Mouse (Mus musculus): ENCODE results near the gene Cyb5r4. TPM values are rescaled to one million over a fixed set of nuclear protein-coding genes. Genes with fewer than 3 reads are reported as not detected.
"Not testable (repeated sequence)": the region's sequence is repeated elsewhere in the genome, so short reads cannot be mapped to it uniquely, and the experiment has no call there.

Gene Cyb5r4
- polyA plus RNA-seq, 1 experiment, result not detected

GRCm38 (mm10) chr9:87055547-87056235, 33.9 kb downstream of the Cyb5r4 start:
- TF ChIP-seq POLR2A (IDR thresholded peaks at IDR 0.05; ENCODE audit: insufficient read depth, low read depth, low read length) (no peak), CTCF (IDR thresholded peaks at IDR 0.05; ENCODE audit: insufficient read depth, low read depth, low read length) (no peak)
- WGBS, result 83% methylated on average over 11 of the region's 11 CpGs
- no peaks in the 10 kb centered on the region for H3K4me1 ChIP-seq (ENCODE audit: control insufficient read depth, insufficient read depth, low read length)
- no peak overlapping the region for H3K4me3 ChIP-seq (ENCODE audit: insufficient read depth, low read depth, low read length)
- H3K27ac ChIP-seq (ENCODE audit: insufficient read depth, low read depth, low read length), result no peak overlapping the region

- H3K27ac ChIP-seq (ENCODE audit: insufficient read depth, low read depth, low read length), result no peak overlapping the region
- no peaks in the 10 kb centered on the region for H3K4me1 ChIP-seq (ENCODE audit: control insufficient read depth, insufficient read depth, low read length)
- TF ChIP-seq CTCF (IDR thresholded peaks at IDR 0.05; ENCODE audit: insufficient read depth, low read depth, low read length) (no peak), POLR2A (IDR thresholded peaks at IDR 0.05; ENCODE audit: insufficient read depth, low read depth, low read length) (no peak)
- whole genome bisulfite sequencing, result 77% methylated on average over 5 of the region's 5 CpGs
- H3K4me3 ChIP-seq (ENCODE audit: insufficient read depth, low read depth, low read length), result no peak overlapping the region
Measured at GRCm38 (mm10) chr9:87062337-87062736, 40.5 kb downstream of the Cyb5r4 start.

GRCm38 (mm10) chr9:87068160-87068559, 46.3 kb downstream of the Cyb5r4 start:
- TF ChIP-seq POLR2A (IDR thresholded peaks at IDR 0.05; ENCODE audit: insufficient read depth, low read depth, low read length) (no peak), CTCF (IDR thresholded peaks at IDR 0.05; ENCODE audit: insufficient read depth, low read depth, low read length) (no peak)
- 96% methylated on average over 1 of the region's 1 CpGs for WGBS

GRCm38 (mm10) chr9:87071566-87071965, 49.8 kb downstream of the Cyb5r4 start:
- H3K4me1 ChIP-seq (ENCODE audit: control insufficient read depth, insufficient read depth, low read length); H3K4me3 ChIP-seq (ENCODE audit: insufficient read depth, low read depth, low read length); H3K27ac ChIP-seq (ENCODE audit: insufficient read depth, low read depth, low read length): not testable (repeated sequence)
- 94% methylated on average over 3 of the region's 3 CpGs for WGBS

More at GRCm38 (mm10) chr9:87068160-87068559, 46.3 kb downstream of the Cyb5r4 start:
- H3K4me3 ChIP-seq (ENCODE audit: insufficient read depth, low read depth, low read length), result no peak overlapping the region
- H3K4me1 ChIP-seq (ENCODE audit: control insufficient read depth, insufficient read depth, low read length), result no peaks in the 10 kb centered on the region
- H3K27ac ChIP-seq (ENCODE audit: insufficient read depth, low read depth, low read length), result no peak overlapping the region

GRCm38 (mm10) chr9:87077919-87078318, 56.1 kb downstream of the Cyb5r4 start:
- TF ChIP-seq CTCF (IDR thresholded peaks at IDR 0.05; ENCODE audit: insufficient read depth, low read depth, low read length) (no peak), POLR2A (IDR thresholded peaks at IDR 0.05; ENCODE audit: insufficient read depth, low read depth, low read length) (no peak)
- Histone ChIP-seq H3K27ac (ENCODE audit: insufficient read depth, low read depth, low read length) (no peak overlapping the region), H3K4me3 (ENCODE audit: insufficient read depth, low read depth, low read length) (no peak overlapping the region), H3K4me1 (ENCODE audit: control insufficient read depth, insufficient read depth, low read length) (peaks cover 2% of the 10 kb centered on the region; the same call in 1 of the 2 replicates)
- 25% methylated on average over 2 of the region's 2 CpGs for WGBS

- no peak overlapping the region for H3K27ac ChIP-seq (ENCODE audit: insufficient read depth, low read depth, low read length)
Measured at GRCm38 (mm10) chr9:87079511-87079910, 57.7 kb downstream of the Cyb5r4 start.

GRCm38 (mm10) chr9:87086991-87087390, 65.2 kb downstream of the Cyb5r4 start:
- TF ChIP-seq CTCF (IDR thresholded peaks at IDR 0.05; ENCODE audit: insufficient read depth, low read depth, low read length), result no peak
- no peak for TF ChIP-seq POLR2A (IDR thresholded peaks at IDR 0.05; ENCODE audit: insufficient read depth, low read depth, low read length)
- H3K4me1 ChIP-seq (ENCODE audit: control insufficient read depth, insufficient read depth, low read length), result no peaks in the 10 kb centered on the region
- no peak overlapping the region for H3K27ac ChIP-seq (ENCODE audit: insufficient read depth, low read depth, low read length)
- WGBS, result 90% methylated on average over 4 of the region's 4 CpGs
- H3K4me3 ChIP-seq (ENCODE audit: insufficient read depth, low read depth, low read length), result no peak overlapping the region

More at GRCm38 (mm10) chr9:87079511-87079910, 57.7 kb downstream of the Cyb5r4 start:
- WGBS, result 56% methylated on average over 2 of the region's 2 CpGs
- TF ChIP-seq CTCF (IDR thresholded peaks at IDR 0.05; ENCODE audit: insufficient read depth, low read depth, low read length) (no peak), POLR2A (IDR thresholded peaks at IDR 0.05; ENCODE audit: insufficient read depth, low read depth, low read length) (no peak)
- peaks cover 2% of the 10 kb centered on the region; the same call in 1 of the 2 replicates for H3K4me1 ChIP-seq (ENCODE audit: control insufficient read depth, insufficient read depth, low read length)
- no peak overlapping the region for H3K4me3 ChIP-seq (ENCODE audit: insufficient read depth, low read depth, low read length)

GRCm38 (mm10) chr9:87097989-87098388, 76.2 kb downstream of the Cyb5r4 start:
- 50% methylated on average over 2 of the region's 2 CpGs for WGBS
- no peaks in the 10 kb centered on the region for H3K4me1 ChIP-seq (ENCODE audit: control insufficient read depth, insufficient read depth, low read length)
- H3K27ac ChIP-seq (ENCODE audit: insufficient read depth, low read depth, low read length), result no peak overlapping the region
- H3K4me3 ChIP-seq (ENCODE audit: insufficient read depth, low read depth, low read length), result no peak overlapping the region
- TF ChIP-seq POLR2A (IDR thresholded peaks at IDR 0.05; ENCODE audit: insufficient read depth, low read depth, low read length) (no peak), CTCF (IDR thresholded peaks at IDR 0.05; ENCODE audit: insufficient read depth, low read depth, low read length) (no peak)

- Histone ChIP-seq H3K4me3 (ENCODE audit: insufficient read depth, low read depth, low read length) (no peak overlapping the region), H3K4me1 (ENCODE audit: control insufficient read depth, insufficient read depth, low read length) (0 out of 2 replicates have a peak, but pooled peaks cover 3% of the 10 kb centered on the region), H3K27ac (ENCODE audit: insufficient read depth, low read depth, low read length) (no peak overlapping the region)
- WGBS, result 72% methylated on average over 5 of the region's 5 CpGs
- TF ChIP-seq CTCF (IDR thresholded peaks at IDR 0.05; ENCODE audit: insufficient read depth, low read depth, low read length) (no peak), POLR2A (IDR thresholded peaks at IDR 0.05; ENCODE audit: insufficient read depth, low read depth, low read length) (no peak)
Measured at GRCm38 (mm10) chr9:87115019-87115418, 93.2 kb downstream of the Cyb5r4 start.

All from olfactory bulb, adult 2 months (tissue).